Mouse (Mus musculus): Measurements from ENCODE around the gene Kif24.

- no peak for TF ChIP-seq CTCF (IDR thresholded peaks at IDR 0.05; ENCODE audit: control insufficient read depth, insufficient read depth, insufficient replicate concordance, low read depth, low read length)
- no peak for TF ChIP-seq POLR2A (IDR thresholded peaks at IDR 0.05; ENCODE audit: control insufficient read depth, low read depth, low read length)
Observed at GRCm38 (mm10) chr4:41438931-41439330, 25.8 kb downstream of the Kif24 start.
